Mouse (Mus musculus) adrenal gland, adult (tissue): ENCODE measurements around the gene Nhsl1.
"Not testable (repeated sequence)": the region's sequence is repeated elsewhere in the genome, so short reads cannot be mapped to it uniquely, and the experiment has no call there.

Source experiments
- DNase-seq, 2 experiments: peaks; one replicate each; pipeline ENCODE4 v3.0.0; 2022 to 2023; ENCODE audit warnings: low spot score in 1 of 2; ENCODE audit not compliant: inconsistent age in 2 of 2

Gene Nhsl1

GRCm38 (mm10) chr10:18435938-18436337 lies 117.2 kb downstream of the Nhsl1 start:
- DNase-seq = no peak

GRCm38 (mm10) chr10:18437584-18437983 lies 118.8 kb downstream of the Nhsl1 start:
- no peak for DNase-seq

- no peak for DNase-seq
These were observed 127.0 kb downstream of the Nhsl1 start for GRCm38 (mm10) chr10:18445603-18446358.

GRCm38 (mm10) chr10:18446359-18446820 lies 127.6 kb downstream of the Nhsl1 start:
- DNase-seq = no peak

- DNase-seq = no peak
These were observed 128.5 kb downstream of the Nhsl1 start for GRCm38 (mm10) chr10:18447299-18447698.

- DNase-seq = not testable (repeated sequence)
These were observed 130.1 kb downstream of the Nhsl1 start for GRCm38 (mm10) chr10:18448896-18449295.

GRCm38 (mm10) chr10:18453380-18453779 lies 134.6 kb downstream of the Nhsl1 start:
- DNase-seq = peak; percentile 81 to 93

- peak in 1 of 2 experiments; percentile 36 for DNase-seq
These were observed 135.4 kb downstream of the Nhsl1 start for GRCm38 (mm10) chr10:18454161-18454560.

- no peak for DNase-seq
These were observed 136.6 kb downstream of the Nhsl1 start for GRCm38 (mm10) chr10:18455301-18455920.

- no peak for DNase-seq
These were observed 139.2 kb downstream of the Nhsl1 start for GRCm38 (mm10) chr10:18457808-18458475.

GRCm38 (mm10) chr10:18461336-18461735 lies 142.6 kb downstream of the Nhsl1 start:
- DNase-seq = no peak

GRCm38 (mm10) chr10:18463071-18463841 lies 144.5 kb downstream of the Nhsl1 start:
- DNase-seq = no peak

- DNase-seq = no peak
These were observed 149.6 kb downstream of the Nhsl1 start for GRCm38 (mm10) chr10:18468396-18468795.

GRCm38 (mm10) chr10:18469279-18470135 lies 150.7 kb downstream of the Nhsl1 start:
- peak in 1 of 2 experiments; percentile 60 for DNase-seq

- no peak for DNase-seq
These were observed 151.7 kb downstream of the Nhsl1 start for GRCm38 (mm10) chr10:18470351-18471060.

GRCm38 (mm10) chr10:18471648-18472047 lies 152.9 kb downstream of the Nhsl1 start:
- no peak for DNase-seq

GRCm38 (mm10) chr10:18475126-18475525 lies 156.3 kb downstream of the Nhsl1 start:
- DNase-seq = peak; percentile 61 to 80

GRCm38 (mm10) chr10:18478294-18478693 lies 159.5 kb downstream of the Nhsl1 start:
- no peak for DNase-seq

GRCm38 (mm10) chr10:18479285-18479684 lies 160.5 kb downstream of the Nhsl1 start:
- no peak for DNase-seq
